ENCODE assay signal across 10 mouse cellular contexts in genomic region chr5:38277936-38278600, GRCm38 (mm10). TPM values are rescaled to one million over a fixed set of nuclear protein-coding genes. Genes with fewer than 3 reads are reported as not detected.
A peak's percentile ranks its signal among the peaks of the same experiment; 100 is the strongest.
DNase-seq lines count a peak whose midpoint lies in the region; ATAC-seq lines count a peak whose summit lies in the region.
"Had no signal": no experiment of that assay in that cellular context is flagged by ENCODE, and none has a peak within 500 bp of the region (broad histone marks: within the 10 kb centered on the region; RNA-seq: fewer than 3 reads in every experiment).

No protein-coding gene starts in this region.

- peak; percentile 39 for DNase-seq in adrenal gland, adult 2 months
- no peak for DNase-seq in adrenal gland, postnatal 4 days (ENCODE audit: low spot score in 2 of 2)
- DNase-seq in adipocyte (ENCODE audit: low spot score): peak; percentile 25
- DNase-seq in hindbrain, embryonic 10.5 days (ENCODE audit: low spot score): peak; percentile 19
- no peak for DNase-seq in spleen, postnatal 4 days (ENCODE audit: low spot score in 2 of 2)
- DNase-seq in thymus, postnatal 4 days: no peak
- DNase-seq in right cerebral cortex, postnatal 14 days: no peak
- DNase-seq: lung, postnatal 4 days; thymus, postnatal 25 days had no signal

- ATAC-seq in midbrain, embryonic 15.5 days (replicated peaks): peak; percentile 24; the same call in 1 of the 2 replicates

- H3K9ac ChIP-seq in midbrain, embryonic 15.5 days: 0 out of 2 replicates have a peak overlapping the region, but pooled peaks have one; percentile 31

- H3K9me3 ChIP-seq in hindbrain, embryonic 10.5 days: no peaks in the 10 kb centered on the region
- no peaks in the 10 kb centered on the region for H3K9me3 ChIP-seq in midbrain, embryonic 15.5 days

- peak overlapping the region; percentile 48 for H3K4me3 ChIP-seq in hindbrain, embryonic 10.5 days
- H3K4me3 ChIP-seq in midbrain, embryonic 15.5 days: peak overlapping the region; percentile 38

- H3K27ac ChIP-seq in hindbrain, embryonic 10.5 days: no peak overlapping the region
- H3K27ac ChIP-seq in midbrain, embryonic 15.5 days: no peak overlapping the region

- peak overlapping the region; percentile 66 for H3K4me2 ChIP-seq in midbrain, embryonic 15.5 days

- 16% methylated on average over 12 of the region's 12 CpGs for WGBS in hindbrain, embryonic 10.5 days
- WGBS in midbrain, embryonic 15.5 days: 17% methylated on average over 12 of the region's 12 CpGs

- H3K36me3 ChIP-seq in hindbrain, embryonic 10.5 days: no peaks in the 10 kb centered on the region
- no peaks in the 10 kb centered on the region for H3K36me3 ChIP-seq in midbrain, embryonic 15.5 days (replicated peaks)

- H3K4me1 ChIP-seq in hindbrain, embryonic 10.5 days (replicated peaks): peaks cover 18% of the 10 kb centered on the region
- H3K4me1 ChIP-seq in midbrain, embryonic 15.5 days: peaks cover 23% of the 10 kb centered on the region

- H3K27me3 ChIP-seq in hindbrain, embryonic 10.5 days (ENCODE audit: insufficient read depth, poor library complexity, severe bottlenecking): peaks cover 83% of the 10 kb centered on the region
- H3K27me3 ChIP-seq in midbrain, embryonic 15.5 days (replicated peaks): peaks cover 60% of the 10 kb centered on the region

RNA-seq across cellular contexts. Expression of gene Otop1, which starts 2.3 kb away (rescaled TPM):
- total RNA-seq in adrenal gland, adult 2 months (2021): 10 to 100 TPM; 40.9 to 52.0 TPM
- 12.9 and 24.0 TPM in 2 replicates for polyA plus RNA-seq in adrenal gland, adult 2 months (2012; rRNA removed)
- total RNA-seq in adrenal gland, postnatal 4 days (2021): 10 to 100 TPM; 10.3 to 12.7 TPM
- polyA plus RNA-seq in hindbrain, embryonic 10.5 days (2016; fragmentation: Nextera tagmentation; extraction: Ambion mirVana): 0.06 and 0.07 TPM in 2 replicates
- polyA plus RNA-seq in midbrain, embryonic 15.5 days (2015; fragmentation: Nextera tagmentation; extraction: Ambion mirVana): 0.06 TPM in 1 of 2 replicates, not detected in the other

RNA-seq across cellular contexts. Expression of gene Tmem128, which starts 18.1 kb away (rescaled TPM):
- total RNA-seq in adrenal gland, adult 2 months (2021): 10 to 100 TPM; 32.3 to 38.9 TPM
- polyA plus RNA-seq in adrenal gland, adult 2 months (2012; rRNA removed): 12.0 and 12.7 TPM in 2 replicates
- total RNA-seq in adrenal gland, postnatal 4 days (2021): 10 to 100 TPM; 46.3 to 48.7 TPM
- 81.7 and 93.4 TPM in 2 replicates for polyA plus RNA-seq in hindbrain, embryonic 10.5 days (2016; fragmentation: Nextera tagmentation; extraction: Ambion mirVana)
- polyA plus RNA-seq in midbrain, embryonic 15.5 days (2015; fragmentation: Nextera tagmentation; extraction: Ambion mirVana): 88.4 and 90.4 TPM in 2 replicates

RNA-seq across cellular contexts. Expression of gene Drd5, which starts 41.1 kb away (rescaled TPM):
- total RNA-seq in adrenal gland, adult 2 months (2021): not detected
- polyA plus RNA-seq in adrenal gland, adult 2 months (2012; rRNA removed): not detected in 2 replicates
- total RNA-seq in adrenal gland, postnatal 4 days (2021): not detected
- polyA plus RNA-seq in hindbrain, embryonic 10.5 days (2016; fragmentation: Nextera tagmentation; extraction: Ambion mirVana): not detected in 2 replicates
- polyA plus RNA-seq in midbrain, embryonic 15.5 days (2015; fragmentation: Nextera tagmentation; extraction: Ambion mirVana): 0.66 and 0.76 TPM in 2 replicates

RNA-seq across cellular contexts. Expression of gene Lyar, which starts 57.8 kb away (rescaled TPM):
- total RNA-seq in adrenal gland, adult 2 months (2021): 10 to 100 TPM; 16.1 to 23.6 TPM
- polyA plus RNA-seq in adrenal gland, adult 2 months (2012; rRNA removed): 1.6 and 2.5 TPM in 2 replicates
- 10 to 100 TPM; 27.2 to 29.4 TPM for total RNA-seq in adrenal gland, postnatal 4 days (2021)
- polyA plus RNA-seq in hindbrain, embryonic 10.5 days (2016; fragmentation: Nextera tagmentation; extraction: Ambion mirVana): 101 and 148 TPM in 2 replicates
- 40.5 and 40.7 TPM in 2 replicates for polyA plus RNA-seq in midbrain, embryonic 15.5 days (2015; fragmentation: Nextera tagmentation; extraction: Ambion mirVana)

RNA-seq across cellular contexts. Expression of gene Zbtb49, which starts 57.8 kb away (rescaled TPM):
- 1 to 10 TPM; 7.1 to 8.8 TPM for total RNA-seq in adrenal gland, adult 2 months (2021)
- polyA plus RNA-seq in adrenal gland, adult 2 months (2012; rRNA removed): 11.1 and 11.4 TPM in 2 replicates
- total RNA-seq in adrenal gland, postnatal 4 days (2021): 10 to 100 TPM; 15.3 to 18.5 TPM
- 16.4 and 19.4 TPM in 2 replicates for polyA plus RNA-seq in hindbrain, embryonic 10.5 days (2016; fragmentation: Nextera tagmentation; extraction: Ambion mirVana)
- 24.4 and 24.9 TPM in 2 replicates for polyA plus RNA-seq in midbrain, embryonic 15.5 days (2015; fragmentation: Nextera tagmentation; extraction: Ambion mirVana)

Comparison
In these comparisons a context has a peak if more than half of its experiments do, and no peak if none do; other contexts are left out.
1. DNase-seq: peak in adrenal gland, adult 2 months (single experiment), adipocyte (single experiment) and hindbrain, embryonic 10.5 days (single experiment); none in adrenal gland, postnatal 4 days (0 of 2), spleen, postnatal 4 days (0 of 2), thymus, postnatal 4 days (single experiment) and right cerebral cortex, postnatal 14 days (single experiment).
2. RNA of gene Otop1, which starts 2.3 kb away (polyA plus RNA-seq): 12.9 to 24.0 TPM in adrenal gland, adult 2 months; 0.06 to 0.07 TPM in hindbrain, embryonic 10.5 days and 0.06 TPM in midbrain, embryonic 15.5 days; every median in the first group is over 10 times any median in the second.